Mouse (Mus musculus): ENCODE measurements around the gene Tulp3.

GRCm38 (mm10) chr6:128397574-128398261, 42.1 kb upstream of the Tulp3 start:
- TF ChIP-seq CTCF (IDR thresholded peaks at IDR 0.05; ENCODE audit: borderline replicate concordance, insufficient read depth, low read depth, low read length), result no peak
- no peak for TF ChIP-seq POLR2A (IDR thresholded peaks at IDR 0.05; ENCODE audit: borderline replicate concordance, insufficient read depth, low read length)
